In the genomic region with DNA sequence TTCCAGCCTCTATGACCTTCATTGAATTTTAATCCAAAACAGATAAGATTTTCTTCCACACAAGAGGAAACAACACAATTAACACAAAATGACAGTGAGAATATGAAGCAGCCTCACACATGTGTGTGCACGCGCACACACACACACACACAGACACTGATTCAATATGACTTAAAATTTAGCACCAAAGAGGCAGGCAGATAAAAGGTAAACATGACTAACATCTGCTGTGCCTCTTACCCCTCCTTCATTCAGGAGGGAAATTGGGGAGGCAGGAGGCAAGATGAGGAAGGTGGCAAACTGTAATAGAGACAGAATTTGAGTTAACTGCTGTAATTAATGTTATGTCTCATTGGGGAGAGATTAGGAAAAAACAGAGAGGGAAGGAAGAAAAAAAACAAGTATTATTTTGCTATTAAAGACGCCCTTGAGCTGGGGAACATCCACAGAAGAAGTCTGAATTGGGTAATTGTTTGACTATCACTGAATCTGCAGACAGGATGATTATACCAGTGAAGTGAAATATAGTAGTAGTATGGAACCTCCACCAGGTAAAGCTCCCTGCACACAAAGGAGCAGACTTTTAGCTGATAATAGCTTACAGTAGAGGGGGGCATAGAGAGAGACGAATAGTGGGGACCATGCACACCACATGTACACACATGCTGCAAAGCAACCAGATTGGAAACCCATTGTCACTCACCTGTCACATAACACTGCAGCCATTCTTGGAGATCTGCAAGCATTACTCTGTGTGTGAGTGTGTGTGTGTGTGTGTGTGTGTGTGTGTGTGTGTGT, we compare ENCODE assay signal across 24 mouse cellular contexts.
DNase-seq lines count a peak whose midpoint lies in the region; ATAC-seq and TF ChIP-seq lines count a peak whose summit lies in the region.
"Had no signal": no experiment of that assay in that cellular context is flagged by ENCODE, and none has a peak within 500 bp of the region (broad histone marks: within the 10 kb centered on the region; RNA-seq: fewer than 3 reads in every experiment).

No protein-coding gene starts in this region.

- 0 out of 2 replicates have a peak, but pooled peaks have one; percentile 23 for ATAC-seq in forebrain, embryonic 12.5 days (ENCODE audit: low FRiP score)
- no peak for ATAC-seq in forebrain, embryonic 14.5 days
- peak; percentile 61; the same call in 1 of the 2 replicates for ATAC-seq in forebrain, postnatal 0 days
- no peak for ATAC-seq in forebrain, embryonic 13.5 days
- peak; percentile 45; the same call in 1 of the 2 replicates for ATAC-seq in hindbrain, embryonic 16.5 days
- no peak for ATAC-seq in hindbrain, embryonic 12.5 days (ENCODE audit: low FRiP score)
- peak; percentile 56; the same call in 1 of the 2 replicates for ATAC-seq in neural tube, embryonic 14.5 days (ENCODE audit: low read depth)
- ATAC-seq: activated CD4-positive, CD25-positive, alpha-beta regulatory T cell, adult 4 months; intestine, postnatal 0 days had no signal

- no peak overlapping the region for H3K4me3 ChIP-seq in forebrain, embryonic 12.5 days (replicated peaks)
- H3K4me3 ChIP-seq in forebrain, embryonic 14.5 days (ENCODE audit: low read depth, low read length): no peak overlapping the region
- H3K4me3 ChIP-seq in forebrain, postnatal 0 days (ENCODE audit: low read depth, low read length): no peak overlapping the region
- H3K4me3 ChIP-seq in forebrain, embryonic 13.5 days: no peak overlapping the region
- H3K4me3 ChIP-seq in hindbrain, embryonic 16.5 days (ENCODE audit: low read length): no peak overlapping the region
- H3K4me3 ChIP-seq in hindbrain, embryonic 12.5 days: no peak overlapping the region
- H3K4me3 ChIP-seq in neural tube, embryonic 14.5 days (ENCODE audit: low read depth, low read length): no peak overlapping the region
- H3K4me3 ChIP-seq: embryonic facial prominence, embryonic 10.5 days; embryonic facial prominence, embryonic 13.5 days; erythroblast, embryonic 14.5 days; gastrocnemius, adult 2 months had no signal

- DNase-seq in forebrain, embryonic 14.5 days (ENCODE audit: low spot score): no peak
- no peak for DNase-seq in forebrain, postnatal 0 days
- DNase-seq in layer of hippocampus, postnatal 25 days (ENCODE audit: extremely low spot score in 1 of 2, low spot score in 1 of 2): no peak
- DNase-seq: adrenal gland, adult 8-10 months; adrenal gland, postnatal 25 days; cerebellum, adult 11-12 months; cerebellum, adult 8-10 months; cerebellum, postnatal 10 days; cerebellum, postnatal 36 days; embryo, embryonic 11 days; gastrocnemius, adult 2 months; gastrocnemius, postnatal 14 days; heart, adult 11 months had no signal

- H3K27me3 ChIP-seq in forebrain, embryonic 12.5 days: no peaks in the 10 kb centered on the region
- H3K27me3 ChIP-seq in forebrain, embryonic 14.5 days (replicated peaks; ENCODE audit: control insufficient read depth, insufficient read depth, low read length): no peaks in the 10 kb centered on the region
- no peaks in the 10 kb centered on the region for H3K27me3 ChIP-seq in forebrain, postnatal 0 days (ENCODE audit: insufficient read depth, low read length)
- no peaks in the 10 kb centered on the region for H3K27me3 ChIP-seq in forebrain, embryonic 13.5 days
- H3K27me3 ChIP-seq in hindbrain, embryonic 16.5 days (replicated peaks; ENCODE audit: control insufficient read depth, insufficient read depth, low read length): no peaks in the 10 kb centered on the region
- H3K27me3 ChIP-seq in hindbrain, embryonic 12.5 days: no peaks in the 10 kb centered on the region
- no peaks in the 10 kb centered on the region for H3K27me3 ChIP-seq in neural tube, embryonic 14.5 days (ENCODE audit: control insufficient read depth, insufficient read depth, low read length)
- H3K27me3 ChIP-seq: embryonic facial prominence, embryonic 13.5 days had no signal

- no peaks in the 10 kb centered on the region for H3K9me3 ChIP-seq in forebrain, embryonic 12.5 days
- no peaks in the 10 kb centered on the region for H3K9me3 ChIP-seq in forebrain, embryonic 14.5 days (replicated peaks; ENCODE audit: control insufficient read depth, low read length)
- H3K9me3 ChIP-seq in forebrain, postnatal 0 days (ENCODE audit: low read length): no peaks in the 10 kb centered on the region
- H3K9me3 ChIP-seq in forebrain, embryonic 13.5 days (replicated peaks): no peaks in the 10 kb centered on the region
- no peaks in the 10 kb centered on the region for H3K9me3 ChIP-seq in hindbrain, embryonic 16.5 days (ENCODE audit: control insufficient read depth, low read length)
- H3K9me3 ChIP-seq in hindbrain, embryonic 12.5 days (replicated peaks): no peaks in the 10 kb centered on the region
- H3K9me3 ChIP-seq in neural tube, embryonic 14.5 days (ENCODE audit: control insufficient read depth, low read length): no peaks in the 10 kb centered on the region
- H3K9me3 ChIP-seq: embryonic facial prominence, embryonic 10.5 days; embryonic facial prominence, embryonic 13.5 days had no signal

- H3K4me2 ChIP-seq in forebrain, embryonic 12.5 days: no peak overlapping the region
- no peak overlapping the region for H3K4me2 ChIP-seq in forebrain, embryonic 14.5 days (ENCODE audit: low read length)
- no peak overlapping the region for H3K4me2 ChIP-seq in forebrain, postnatal 0 days (ENCODE audit: low read depth)
- H3K4me2 ChIP-seq in forebrain, embryonic 13.5 days: no peak overlapping the region
- H3K4me2 ChIP-seq in hindbrain, embryonic 16.5 days (ENCODE audit: low read length): no peak overlapping the region
- no peak overlapping the region for H3K4me2 ChIP-seq in hindbrain, embryonic 12.5 days (replicated peaks)
- no peak overlapping the region for H3K4me2 ChIP-seq in neural tube, embryonic 14.5 days (ENCODE audit: low read depth, low read length)
- H3K4me2 ChIP-seq: embryonic facial prominence, embryonic 13.5 days; heart, embryonic 11.5 days had no signal

- no peak overlapping the region for H3K9ac ChIP-seq in forebrain, embryonic 12.5 days
- no peak overlapping the region for H3K9ac ChIP-seq in forebrain, embryonic 14.5 days (ENCODE audit: low read length)
- H3K9ac ChIP-seq in forebrain, postnatal 0 days: no peak overlapping the region
- no peak overlapping the region for H3K9ac ChIP-seq in forebrain, embryonic 13.5 days
- no peak overlapping the region for H3K9ac ChIP-seq in hindbrain, embryonic 16.5 days (ENCODE audit: low read depth, low read length)
- no peak overlapping the region for H3K9ac ChIP-seq in hindbrain, embryonic 12.5 days
- H3K9ac ChIP-seq in neural tube, embryonic 14.5 days (replicated peaks; ENCODE audit: low read depth, low read length): no peak overlapping the region
- H3K9ac ChIP-seq: embryonic facial prominence, embryonic 13.5 days had no signal

- H3K27ac ChIP-seq in forebrain, embryonic 12.5 days: no peak overlapping the region
- H3K27ac ChIP-seq in forebrain, embryonic 14.5 days (ENCODE audit: low read depth, low read length): no peak overlapping the region
- no peak overlapping the region for H3K27ac ChIP-seq in forebrain, postnatal 0 days (ENCODE audit: low read depth, low read length)
- H3K27ac ChIP-seq in forebrain, embryonic 13.5 days: no peak overlapping the region; the same call in 1 of the 2 replicates
- no peak overlapping the region for H3K27ac ChIP-seq in hindbrain, embryonic 16.5 days (ENCODE audit: low read depth, low read length)
- H3K27ac ChIP-seq in hindbrain, embryonic 12.5 days: no peak overlapping the region
- H3K27ac ChIP-seq in neural tube, embryonic 14.5 days (ENCODE audit: low read depth, low read length): no peak overlapping the region
- H3K27ac ChIP-seq: embryonic facial prominence, embryonic 10.5 days; embryonic facial prominence, embryonic 13.5 days; gastrocnemius, adult 2 months had no signal

- H3K4me1 ChIP-seq in forebrain, embryonic 12.5 days: no peaks in the 10 kb centered on the region
- H3K4me1 ChIP-seq in forebrain, embryonic 14.5 days (ENCODE audit: control insufficient read depth, insufficient read depth, low read length): no peaks in the 10 kb centered on the region
- H3K4me1 ChIP-seq in forebrain, postnatal 0 days (ENCODE audit: insufficient read depth): no peaks in the 10 kb centered on the region
- H3K4me1 ChIP-seq in forebrain, embryonic 13.5 days: no peaks in the 10 kb centered on the region
- peaks cover 3% of the 10 kb centered on the region; the same call in 1 of the 2 replicates for H3K4me1 ChIP-seq in hindbrain, embryonic 16.5 days (ENCODE audit: control insufficient read depth, insufficient read depth, low read depth, low read length)
- no peaks in the 10 kb centered on the region for H3K4me1 ChIP-seq in hindbrain, embryonic 12.5 days
- H3K4me1 ChIP-seq in neural tube, embryonic 14.5 days (ENCODE audit: control insufficient read depth, insufficient read depth, low read length): no peaks in the 10 kb centered on the region
- H3K4me1 ChIP-seq: embryonic facial prominence, embryonic 10.5 days; embryonic facial prominence, embryonic 13.5 days had no signal

- TF ChIP-seq CTCF in forebrain, postnatal 0 days (IDR thresholded peaks at IDR 0.05; ENCODE audit: low read depth): no peak

- 79% methylated on average over 4 of the region's 4 CpGs for WGBS in forebrain, embryonic 12.5 days
- WGBS in forebrain, embryonic 14.5 days: 74% methylated on average over 4 of the region's 4 CpGs
- WGBS in forebrain, postnatal 0 days: 69% methylated on average over 4 of the region's 4 CpGs
- 85% methylated on average over 4 of the region's 4 CpGs for WGBS in forebrain, embryonic 13.5 days
- WGBS in hindbrain, embryonic 16.5 days: 74% methylated on average over 4 of the region's 4 CpGs
- 82% methylated on average over 4 of the region's 4 CpGs for WGBS in hindbrain, embryonic 12.5 days
- WGBS in neural tube, embryonic 14.5 days: 64% methylated on average over 4 of the region's 4 CpGs

- no peaks in the 10 kb centered on the region for H3K36me3 ChIP-seq in forebrain, embryonic 12.5 days (replicated peaks)
- H3K36me3 ChIP-seq in forebrain, embryonic 14.5 days (ENCODE audit: control insufficient read depth, insufficient read depth, low read length): no peaks in the 10 kb centered on the region
- H3K36me3 ChIP-seq in forebrain, postnatal 0 days (ENCODE audit: insufficient read depth): no peaks in the 10 kb centered on the region
- H3K36me3 ChIP-seq in forebrain, embryonic 13.5 days (ENCODE audit: poor library complexity, severe bottlenecking): no peaks in the 10 kb centered on the region
- no peaks in the 10 kb centered on the region for H3K36me3 ChIP-seq in hindbrain, embryonic 16.5 days (ENCODE audit: control insufficient read depth, insufficient read depth, low read length)
- H3K36me3 ChIP-seq in hindbrain, embryonic 12.5 days: no peaks in the 10 kb centered on the region
- no peaks in the 10 kb centered on the region for H3K36me3 ChIP-seq in neural tube, embryonic 14.5 days (ENCODE audit: control insufficient read depth, insufficient read depth, low read length)
- H3K36me3 ChIP-seq: embryonic facial prominence, embryonic 10.5 days; embryonic facial prominence, embryonic 13.5 days had no signal

Comparison
In these comparisons a context has a peak if more than half of its experiments do, and no peak if none do; other contexts are left out.
1. ATAC-seq: peak in forebrain, embryonic 12.5 days (single experiment), forebrain, postnatal 0 days (single experiment), hindbrain, embryonic 16.5 days (single experiment) and neural tube, embryonic 14.5 days (single experiment); none in forebrain, embryonic 14.5 days (single experiment), forebrain, embryonic 13.5 days (single experiment) and hindbrain, embryonic 12.5 days (single experiment).